Mouse (Mus musculus): ENCODE measurements around the gene Zcchc14.

DNA sequence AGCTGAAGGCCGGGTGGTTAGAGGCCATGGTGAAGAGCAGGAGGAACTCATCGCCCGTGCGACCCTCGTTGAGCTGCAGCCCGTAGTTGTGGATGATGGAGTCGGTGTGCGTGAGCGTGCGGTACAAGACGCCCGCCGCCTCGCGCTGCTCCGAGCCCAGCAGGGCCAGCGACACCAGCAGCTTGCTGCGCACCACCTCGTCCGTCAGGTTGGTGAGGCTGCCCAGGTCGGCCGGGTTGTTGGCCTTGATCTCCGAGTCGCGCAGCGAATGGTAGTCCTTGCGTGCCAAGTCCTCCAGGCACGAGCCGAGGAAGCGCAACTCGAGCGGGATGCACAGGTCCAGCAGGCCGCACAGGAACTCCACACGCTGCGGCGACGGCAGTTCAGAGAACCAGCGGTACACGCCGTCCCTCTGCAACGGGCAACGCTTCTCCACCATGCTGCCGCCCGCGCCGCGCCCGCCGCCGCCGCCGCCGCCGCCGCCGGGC lies 783 bp downstream of the Zcchc14 start:
- TF ChIP-seq POLR2A (IDR thresholded peaks at IDR 0.05; ENCODE audit: low read depth, low read length) (no peak), CTCF (IDR thresholded peaks at IDR 0.05; ENCODE audit: borderline replicate concordance, insufficient read depth, low read length) (no peak)
